Mouse (Mus musculus): ENCODE data around the gene Adam11. TPM values are rescaled to one million over a fixed set of nuclear protein-coding genes. Genes with fewer than 3 reads are reported as not detected.
"Not testable (repeated sequence)": the region's sequence is repeated elsewhere in the genome, so short reads cannot be mapped to it uniquely, and the experiment has no call there.

Adam11 gene
- 0.20 and 0.22 TPM in 2 replicates for polyA plus RNA-seq (2015; fragmentation: Nextera tagmentation; extraction: Ambion mirVana)

DNA sequence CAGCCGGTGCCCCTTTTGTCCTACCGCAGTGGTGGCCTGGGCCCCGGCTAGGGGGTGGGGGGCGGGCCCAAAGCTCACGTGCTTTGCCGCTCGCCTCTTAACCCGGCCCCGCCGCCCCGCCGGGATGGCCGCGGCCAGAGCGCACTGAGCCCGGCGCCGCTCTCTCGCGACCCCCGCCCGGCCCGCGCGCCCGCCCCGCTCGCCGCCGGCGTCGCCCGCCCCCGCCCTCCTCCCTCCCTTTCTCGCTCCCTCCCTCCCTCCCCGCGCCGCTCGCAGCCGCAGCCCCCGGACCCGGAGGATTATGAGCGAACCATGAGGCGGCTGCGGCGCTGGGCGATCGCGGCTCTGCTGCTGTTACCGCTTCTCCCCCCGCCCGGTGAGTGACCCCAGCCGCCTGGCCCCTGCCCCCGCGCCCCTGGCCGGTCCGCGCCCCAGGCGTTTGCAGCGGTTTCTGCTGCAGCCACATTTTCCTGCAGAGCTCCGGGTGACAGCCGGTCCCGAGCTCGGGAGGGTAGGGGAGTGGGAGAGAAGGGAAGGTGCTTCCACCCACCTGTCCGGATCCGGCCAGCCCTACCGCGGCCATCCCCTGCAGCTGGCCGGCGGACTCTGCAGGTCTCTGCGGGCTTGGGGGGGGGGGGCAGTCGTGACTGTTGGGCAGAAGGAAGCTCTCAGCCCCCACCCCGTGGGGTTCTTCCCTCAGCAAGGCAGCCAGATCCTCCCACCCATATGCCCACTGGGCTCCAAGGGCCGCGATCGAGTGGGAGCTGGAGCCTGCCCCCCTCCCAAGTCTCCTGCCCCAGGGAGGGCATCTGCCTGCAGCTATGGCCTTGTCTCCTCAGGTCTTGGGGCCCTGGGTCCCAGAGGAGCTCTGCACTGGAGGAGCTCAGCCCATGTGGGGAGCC lies at the start of gene Adam11:
TSS of gene Adam11 (plus strand) at position 131 of the 902 bp plus-strand sequence.
- peaks cover 7% of the 10 kb centered on the region for H3K4me1 ChIP-seq (ENCODE audit: insufficient read depth)
- DNase-seq (no peak), ATAC-seq (peak; percentile 33; the same call in 1 of the 2 replicates)
- H3K36me3 ChIP-seq (replicated peaks; ENCODE audit: insufficient read depth, low read length) = no peaks in the 10 kb centered on the region
- H3K27ac ChIP-seq (ENCODE audit: low read depth) = no peak within 1 kb of the TSS
- H3K9ac ChIP-seq (replicated peaks) = peak within 1 kb of the TSS; percentile 49
- H3K9me3 ChIP-seq (ENCODE audit: low read length) = no peaks in the 10 kb centered on the region
- H3K4me2 ChIP-seq (ENCODE audit: low read depth, low read length) = peak within 1 kb of the TSS; percentile 79
- no peak for TF ChIP-seq CTCF (IDR thresholded peaks at IDR 0.05; ENCODE audit: low read depth)
- H3K4me3 ChIP-seq (ENCODE audit: low read depth, low read length) = peak within 1 kb of the TSS; percentile 47
- WGBS (ENCODE audit: insufficient replicate concordance) = 1% methylated on average over 41 of the region's 76 CpGs
- H3K27me3 ChIP-seq (ENCODE audit: insufficient read depth, low read length) = peaks cover 28% of the 10 kb centered on the region

DNA sequence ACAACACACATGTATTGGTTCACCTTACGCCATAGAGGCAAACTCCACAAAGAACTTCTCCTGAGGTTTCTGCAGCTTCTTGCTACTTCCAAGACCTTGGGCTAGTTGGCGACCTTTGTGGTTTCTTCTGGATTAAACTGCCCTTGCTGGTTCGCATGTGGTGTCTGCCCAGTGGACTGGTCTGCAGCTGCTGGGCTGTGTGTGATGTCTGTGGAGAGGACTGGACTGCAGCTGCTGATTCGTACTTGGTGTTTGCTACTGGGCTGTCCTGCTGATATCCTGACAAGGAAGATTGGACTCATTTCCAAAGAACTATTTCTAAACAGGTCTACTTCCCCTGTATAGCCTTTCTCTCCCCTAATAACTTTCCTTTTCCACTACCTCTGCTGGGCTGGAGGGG lies 48.8 kb upstream of the Adam11 start:
- TF ChIP-seq EP300 (IDR thresholded peaks at IDR 0.05; ENCODE audit: low read depth) = no peak
- H3K4me3 ChIP-seq (ENCODE audit: low read depth, low read length) = no peak overlapping the region
- DNase-seq = no peak
- no peak overlapping the region for H3K27ac ChIP-seq (ENCODE audit: low read depth)
- H3K4me1 ChIP-seq (ENCODE audit: insufficient read depth) = no peaks in the 10 kb centered on the region
- H3K9me3 ChIP-seq (ENCODE audit: low read length) = no peaks in the 10 kb centered on the region
- ATAC-seq = no peak
- WGBS (ENCODE audit: insufficient replicate concordance) = 86% methylated on average over 4 of the region's 4 CpGs
- H3K9ac ChIP-seq (replicated peaks) = no peak overlapping the region
- H3K4me2 ChIP-seq (ENCODE audit: low read depth, low read length) = no peak overlapping the region
- no peaks in the 10 kb centered on the region for H3K27me3 ChIP-seq (ENCODE audit: insufficient read depth, low read length)
- H3K36me3 ChIP-seq (replicated peaks; ENCODE audit: insufficient read depth, low read length) = no peaks in the 10 kb centered on the region

DNA sequence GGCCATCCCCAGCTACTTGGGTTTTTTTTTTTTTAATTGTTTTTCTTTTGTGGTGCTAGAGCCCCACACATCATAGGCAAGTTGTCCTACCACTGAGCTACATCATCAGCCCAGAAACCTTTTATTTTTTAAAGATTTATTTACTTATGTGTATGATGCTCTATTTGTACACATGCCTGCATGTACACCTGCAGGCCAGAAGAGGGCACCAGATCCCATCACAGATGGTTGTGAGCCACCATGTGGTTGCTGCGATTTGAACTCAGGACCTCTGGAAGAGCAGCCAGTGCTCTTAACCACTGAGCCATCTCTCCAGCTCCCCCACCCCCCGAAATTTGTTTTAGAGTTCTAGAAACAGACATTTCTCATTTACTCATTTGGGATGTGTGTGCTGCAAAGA lies 46.7 kb upstream of the Adam11 start:
- ATAC-seq = not testable (repeated sequence)
- WGBS (ENCODE audit: insufficient replicate concordance) = 62% methylated on average over 2 of the region's 2 CpGs
- peak; percentile 42; the same call in 1 of the 2 replicates for TF ChIP-seq CTCF (IDR thresholded peaks at IDR 0.05; ENCODE audit: low read depth)

DNA sequence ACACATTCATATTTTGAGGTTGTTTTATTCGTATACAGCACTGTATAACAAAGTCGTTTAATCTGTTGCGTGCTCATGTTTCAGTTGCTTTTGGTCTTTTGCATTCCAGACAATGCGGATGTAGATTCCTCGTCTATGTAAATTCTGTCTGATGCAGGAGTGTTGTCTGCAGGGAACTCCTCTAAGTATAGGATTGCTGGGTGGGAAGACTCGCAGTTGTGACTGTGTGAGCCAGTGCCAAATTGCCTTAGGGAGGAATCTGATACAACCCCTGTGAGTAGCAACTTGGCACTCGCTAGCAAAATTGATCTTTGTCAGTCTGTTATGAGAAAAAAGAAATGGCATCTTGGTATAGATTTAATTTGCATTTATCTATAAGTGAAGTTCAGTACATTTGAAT lies 45.1 kb upstream of the Adam11 start:
- no peak overlapping the region for H3K4me2 ChIP-seq (ENCODE audit: low read depth, low read length)
- TF ChIP-seq EP300 (IDR thresholded peaks at IDR 0.05; ENCODE audit: low read depth) (no peak), CTCF (IDR thresholded peaks at IDR 0.05; ENCODE audit: low read depth) (no peak)
- H3K4me1 ChIP-seq (ENCODE audit: insufficient read depth) = no peaks in the 10 kb centered on the region
- H3K9ac ChIP-seq (replicated peaks) = no peak overlapping the region
- H3K36me3 ChIP-seq (replicated peaks; ENCODE audit: insufficient read depth, low read length) = no peaks in the 10 kb centered on the region
- no peak overlapping the region for H3K4me3 ChIP-seq (ENCODE audit: low read depth, low read length)
- 72% methylated on average over 7 of the region's 7 CpGs for WGBS (ENCODE audit: insufficient replicate concordance)
- DNase-seq (no peak), ATAC-seq (no peak)
- no peak overlapping the region for H3K27ac ChIP-seq (ENCODE audit: low read depth)
- H3K27me3 ChIP-seq (ENCODE audit: insufficient read depth, low read length) = no peaks in the 10 kb centered on the region
- H3K9me3 ChIP-seq (ENCODE audit: low read length) = no peaks in the 10 kb centered on the region

More for the DNA sequence above, 46.7 kb upstream of the Adam11 start:
- not testable (repeated sequence) for H3K36me3 ChIP-seq (replicated peaks; ENCODE audit: insufficient read depth, low read length); H3K4me2 ChIP-seq (ENCODE audit: low read depth, low read length); H3K27ac ChIP-seq (ENCODE audit: low read depth); H3K9ac ChIP-seq (replicated peaks); H3K4me1 ChIP-seq (ENCODE audit: insufficient read depth); H3K27me3 ChIP-seq (ENCODE audit: insufficient read depth, low read length); H3K4me3 ChIP-seq (ENCODE audit: low read depth, low read length); H3K9me3 ChIP-seq (ENCODE audit: low read length); DNase-seq

DNA sequence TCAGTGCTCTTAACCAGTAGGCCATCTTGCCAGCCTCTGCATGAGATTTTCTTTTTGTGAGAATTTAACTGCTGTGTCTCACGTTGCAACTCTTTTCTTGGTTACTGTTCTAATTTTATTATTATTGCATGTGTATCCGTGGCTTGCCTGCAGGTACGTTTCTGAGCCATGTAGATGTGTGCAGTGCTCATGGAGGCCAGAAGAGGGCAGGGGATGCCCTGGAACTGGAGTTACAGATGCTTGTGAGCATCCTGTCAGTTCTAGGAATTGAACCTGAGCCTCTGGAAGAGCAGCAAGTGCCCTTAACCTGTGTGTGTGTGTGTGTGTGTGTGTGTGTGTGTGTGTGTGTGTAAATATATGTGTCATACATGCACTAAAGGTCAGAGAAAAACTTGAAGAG lies 35.7 kb upstream of the Adam11 start:
- ATAC-seq = no peak
- Histone ChIP-seq H3K4me2 (ENCODE audit: low read depth, low read length) (no peak overlapping the region), H3K4me3 (ENCODE audit: low read depth, low read length) (no peak overlapping the region), H3K9ac (replicated peaks) (no peak overlapping the region), H3K27me3 (ENCODE audit: insufficient read depth, low read length) (peaks cover 4% of the 10 kb centered on the region; the same call in 1 of the 2 replicates), H3K27ac (ENCODE audit: low read depth) (no peak overlapping the region), H3K4me1 (ENCODE audit: insufficient read depth) (no peaks in the 10 kb centered on the region), H3K36me3 (replicated peaks; ENCODE audit: insufficient read depth, low read length) (no peaks in the 10 kb centered on the region), H3K9me3 (ENCODE audit: low read length) (no peaks in the 10 kb centered on the region)
- no peak for DNase-seq
- 26% methylated on average over 3 of the region's 3 CpGs for WGBS (ENCODE audit: insufficient replicate concordance)
- TF ChIP-seq CTCF (IDR thresholded peaks at IDR 0.05; ENCODE audit: low read depth) (peak; percentile 41), EP300 (IDR thresholded peaks at IDR 0.05; ENCODE audit: low read depth) (no peak)

DNA sequence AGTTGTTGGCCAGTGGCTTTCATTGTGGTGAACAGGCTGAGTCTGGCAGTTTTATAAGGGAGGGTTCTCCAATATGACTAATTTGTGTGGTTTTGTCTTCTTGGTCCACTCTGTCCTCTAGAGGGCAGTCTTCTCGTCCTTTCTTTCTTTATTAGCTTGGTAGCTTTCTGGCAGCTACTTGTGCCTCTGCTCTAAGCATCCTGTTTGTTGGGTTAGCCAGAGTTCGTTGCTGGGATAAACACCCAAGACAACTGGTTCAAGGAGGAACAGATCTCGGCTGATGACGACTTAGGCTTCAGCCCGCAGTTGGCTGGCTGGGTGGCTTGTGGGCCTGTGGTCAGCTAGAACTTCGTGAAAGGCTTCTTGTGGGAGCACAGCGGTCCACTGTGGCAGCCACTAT lies 32.6 kb upstream of the Adam11 start:
- no peak for DNase-seq
- H3K27me3 ChIP-seq (ENCODE audit: insufficient read depth, low read length) = peaks cover 4% of the 10 kb centered on the region; the same call in 1 of the 2 replicates
- WGBS (ENCODE audit: insufficient replicate concordance) = 32% methylated on average over 7 of the region's 7 CpGs
- no peaks in the 10 kb centered on the region for H3K36me3 ChIP-seq (replicated peaks; ENCODE audit: insufficient read depth, low read length)
- no peaks in the 10 kb centered on the region for H3K4me1 ChIP-seq (ENCODE audit: insufficient read depth)
- H3K4me3 ChIP-seq (ENCODE audit: low read depth, low read length) = no peak overlapping the region
- ATAC-seq = no peak
- H3K9ac ChIP-seq (replicated peaks) = no peak overlapping the region
- no peaks in the 10 kb centered on the region for H3K9me3 ChIP-seq (ENCODE audit: low read length)
- no peak overlapping the region for H3K27ac ChIP-seq (ENCODE audit: low read depth)
- no peak overlapping the region for H3K4me2 ChIP-seq (ENCODE audit: low read depth, low read length)
- TF ChIP-seq CTCF (IDR thresholded peaks at IDR 0.05; ENCODE audit: low read depth) (peak; percentile 56), EP300 (IDR thresholded peaks at IDR 0.05; ENCODE audit: low read depth) (no peak)
